Mouse (Mus musculus) CH12.LX (cell line): ENCODE data around the gene Wdr13. TPM values are rescaled to one million over a fixed set of nuclear protein-coding genes. Genes with fewer than 3 reads are reported as not detected.

ENCODE experiments used
- DNase-seq: peaks from one replicate; pipeline ENCODE4 v3.0.0-alpha.2; 2013; ENCODE audit errors: extremely low read depth
- H3K27ac ChIP-seq: 2 replicates; pipeline ENCODE4 v1.5.1; 2012; ENCODE audit warnings: low read depth, mild to moderate bottlenecking, control low read depth, moderate library complexity; ENCODE audit not compliant: insufficient read depth
- H3K27me3 ChIP-seq: replicated peaks from 2 replicates; pipeline ENCODE3; 2012; ENCODE audit warnings: inconsistent platforms
- H3K36me3 ChIP-seq, 2 experiments: replicated peaks in 1 of 2; 2 replicates each; pipeline versions ENCODE3 to v1.6.1; 2012; ENCODE audit warnings: inconsistent platforms in 1 of 2, low read length in 1 of 2, mild to moderate bottlenecking in 1 of 2, mixed read lengths in 1 of 2, moderate library complexity in 1 of 2; ENCODE audit not compliant: control insufficient read depth in 1 of 2, insufficient read depth in 1 of 2
- H3K4me1 ChIP-seq, 2 experiments: 2 replicates each; pipeline ENCODE4 v1.6.1; 2012; ENCODE audit warnings: inconsistent platforms in 1 of 2, moderate library complexity in 1 of 2; ENCODE audit not compliant: insufficient read depth in 2 of 2, control insufficient read depth in 1 of 2
- H3K4me2 ChIP-seq: 2 replicates; pipeline ENCODE4 v1.6.1; 2012; ENCODE audit warnings: low read depth, mild to moderate bottlenecking, control low read depth; ENCODE audit not compliant: poor library complexity, insufficient read depth, severe bottlenecking
- H3K4me3 ChIP-seq, 3 experiments: fragments of 150-350 bp in 1 of 3; sonication (generic) in 1 of 3; replicated peaks in 1 of 3; 2 replicates each; pipeline versions ENCODE3 to v1.5.1; 2011 to 2012; ENCODE audit warnings: low read depth in 2 of 3, low read length in 2 of 3, mild to moderate bottlenecking in 2 of 3, moderate library complexity in 2 of 3, control low read depth in 1 of 3, improper control_type of control experiment in 1 of 3, inconsistent platforms in 1 of 3, mixed read lengths in 1 of 3; ENCODE audit not compliant: poor library complexity in 1 of 3
- H3K79me2 ChIP-seq: replicated peaks from 2 replicates; pipeline ENCODE4 v1.6.1; 2012; ENCODE audit warnings: mild to moderate bottlenecking, moderate library complexity; ENCODE audit not compliant: control insufficient read depth, poor library complexity, insufficient read depth, severe bottlenecking; ENCODE audit errors: extremely low read depth
- H3K9ac ChIP-seq: 2 replicates; pipeline ENCODE4 v1.6.1; 2012; ENCODE audit warnings: low read depth, mild to moderate bottlenecking, control low read depth, moderate library complexity; ENCODE audit not compliant: insufficient read depth
- H3K9me3 ChIP-seq: replicated peaks from 2 replicates; pipeline ENCODE3; 2012; ENCODE audit warnings: low read length, inconsistent platforms, mixed read lengths
- CHD2 ChIP-seq: IDR thresholded peaks from 2 replicates; pipeline ENCODE4 v1.6.1; 2011; ENCODE audit warnings: low read length, improper control_type of control experiment
- ETS1 ChIP-seq: conservative IDR thresholded peaks from 2 replicates; pipeline ENCODE4 v1.6.1; 2012; ENCODE audit warnings: low read depth, mild to moderate bottlenecking, inconsistent platforms, low read length, improper control_type of control experiment, moderate library complexity
- HCFC1 ChIP-seq: IDR thresholded peaks from 2 replicates; pipeline ENCODE4 v1.6.1; 2012; ENCODE audit warnings: low read depth, mild to moderate bottlenecking, inconsistent platforms, low read length, improper control_type of control experiment
- MAZ ChIP-seq: IDR thresholded peaks from 2 replicates; pipeline ENCODE4 v1.6.1; 2012; ENCODE audit warnings: low read depth, mild to moderate bottlenecking, inconsistent platforms, low read length, improper control_type of control experiment, moderate library complexity
- MEF2A ChIP-seq: IDR thresholded peaks from 2 replicates; pipeline ENCODE4 v1.6.1; 2014; ENCODE audit warnings: low read depth, mild to moderate bottlenecking, inconsistent platforms, low read length, improper control_type of control experiment, borderline replicate concordance
- MXI1 ChIP-seq: IDR thresholded peaks from 2 replicates; pipeline ENCODE4 v1.6.1; 2011; ENCODE audit warnings: mild to moderate bottlenecking, low read depth, low read length, improper control_type of control experiment
- RAD21 ChIP-seq: IDR thresholded peaks from 2 replicates; pipeline ENCODE4 v1.6.1; 2011; ENCODE audit warnings: low read depth, mild to moderate bottlenecking, low read length, improper control_type of control experiment, moderate library complexity
- TCF12 ChIP-seq: IDR thresholded peaks from 2 replicates; pipeline ENCODE4 v1.6.1; 2014; ENCODE audit warnings: low read depth, mild to moderate bottlenecking, inconsistent platforms, low read length, improper control_type of control experiment
- UBTF ChIP-seq: IDR thresholded peaks from 2 replicates; pipeline ENCODE4 v1.6.1; 2012; ENCODE audit warnings: low read depth, mild to moderate bottlenecking, inconsistent platforms, low read length, improper control_type of control experiment, moderate library complexity
- USF1 ChIP-seq: IDR thresholded peaks from 2 replicates; pipeline ENCODE4 v1.6.1; 2014; ENCODE audit warnings: low read depth, mild to moderate bottlenecking, inconsistent platforms, low read length, improper control_type of control experiment
- dilution Hi-C: fragments of 300-500 bp; cut with MboI; formaldehyde crosslinking; loops from 2 replicates; pipeline ENCODE4 v1.14.3; 2020; ENCODE audit warnings: low sequenced_read_pairs; ENCODE audit not compliant: extremely low pct_unique_long_range_greater_than_20kb, extremely low pct_ligation_motif_present
- in situ Hi-C: fragments of 300-500 bp; cut with MboI; formaldehyde crosslinking; loops from 3 replicates; pipeline ENCODE4 v1.14.3; 2019; ENCODE audit warnings: low sequenced_read_pairs, low pct_ligation_motif_present, low pct_unique_long_range_greater_than_20kb, mixed read lengths
- polyA plus RNA-seq: library from polyadenylated mRNA; unstranded; fragments of >175 nt; gene quantifications from 2 replicates; pipeline ENCODE4 v1.2.1, GENCODE M21; 2012; ENCODE audit warnings: low read depth; ENCODE audit not compliant: insufficient read length
- total RNA-seq, 2 experiments: library from RNA; depleted of rRNA; stranded (reverse); fragments of 300-350 nt in 1 of 2; fragments of >200 nt in 1 of 2; gene quantifications; 2 replicates each; pipeline ENCODE4 v1.2.3; 2012 to 2014

Wdr13 gene
- total and polyA plus RNA-seq, 3 experiments, result 7.6 to 13.0 (median 11.9) TPM

- TF ChIP-seq TCF12 (peak; percentile 45; the same call in 1 of the 2 replicates), MAZ (no peak)
Measured at GRCm38 (mm10) chrX:8090346-8090953, 42.2 kb downstream of the Wdr13 start, which contains the start of gene Was (continued).

- Histone ChIP-seq H3K4me3 (peak overlapping the region; percentile 59 to 62 (median 61)), H3K27ac (peak overlapping the region; percentile 12), H3K9me3 (no peaks in the 10 kb centered on the region), H3K4me2 (peak overlapping the region; percentile 68), H3K79me2 (peaks cover 12% of the 10 kb centered on the region), H3K36me3 (peaks cover 22 to 41% of the 10 kb centered on the region in 2 experiments), H3K9ac (peak overlapping the region; percentile 59), H3K27me3 (no peaks in the 10 kb centered on the region), H3K4me1 (peaks cover 2 to 9% of the 10 kb centered on the region in 2 experiments; a peak in 1 of 4 replicates)
- in situ Hi-C loops (no loop called here), dilution Hi-C loops (no loop called here)
- no peak for DNase-seq
- TF ChIP-seq HCFC1 (no peak), ETS1 (no peak), UBTF (no peak)
Measured at GRCm38 (mm10) chrX:8089746-8090145, 42.9 kb downstream of the Wdr13 start.

DNA sequence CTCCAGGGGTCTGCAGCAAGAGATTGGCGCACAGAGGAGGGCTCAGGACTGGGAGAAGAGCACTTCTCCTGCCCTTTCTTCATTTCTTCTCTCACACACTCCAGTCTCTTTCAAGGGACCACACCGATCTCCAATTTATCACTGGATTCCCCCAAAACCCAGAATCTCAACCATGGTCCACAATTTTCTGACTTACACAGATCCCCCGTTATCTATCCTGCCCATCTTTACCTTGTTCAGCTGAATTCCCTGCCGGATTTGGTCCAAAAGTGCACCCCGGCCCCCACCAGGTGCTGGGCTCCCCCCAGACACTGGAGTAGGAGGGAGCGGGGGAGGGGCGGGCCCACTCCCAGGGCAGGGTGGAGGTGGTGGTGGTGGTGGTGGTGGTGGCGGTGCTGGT, 47.1 kb downstream of the Wdr13 start:
- in situ Hi-C loops (no loop called here), dilution Hi-C loops (no loop called here)
- Histone ChIP-seq H3K4me1 (peaks cover 2 to 9% of the 10 kb centered on the region in 2 experiments; a peak in 1 of 4 replicates), H3K9me3 (no peaks in the 10 kb centered on the region), H3K4me3 (no peak overlapping the region), H3K36me3 (peaks cover 40 to 65% of the 10 kb centered on the region in 2 experiments), H3K9ac (no peak overlapping the region), H3K27ac (no peak overlapping the region), H3K27me3 (no peaks in the 10 kb centered on the region), H3K79me2 (peaks cover 12% of the 10 kb centered on the region), H3K4me2 (no peak overlapping the region)
- TF ChIP-seq MEF2A (no peak), USF1 (no peak), CHD2 (no peak), RAD21 (no peak), UBTF (no peak), MXI1 (no peak)
- no peak for DNase-seq
